Mouse (Mus musculus) small intestine, adult 2 months (tissue): ENCODE data around the gene Cdh1.

Experiments
- CTCF ChIP-seq: fragments of 200-500 bp; IDR thresholded peaks from 2 replicates; pipeline ENCODE4 v1.5.1; 2012; ENCODE audit warnings: low read depth, mild to moderate bottlenecking, control low read depth, inconsistent platforms, low read length, moderate library complexity, mixed read lengths; ENCODE audit not compliant: insufficient replicate concordance, insufficient read length; ENCODE audit errors: extremely low read depth
- POLR2A ChIP-seq: fragments of 200-500 bp; IDR thresholded peaks from 2 replicates; pipeline ENCODE4 v1.6.1; 2012; ENCODE audit warnings: low read depth, mild to moderate bottlenecking, control low read depth, inconsistent platforms, low read length, moderate library complexity

- TF ChIP-seq CTCF = no peak
- TF ChIP-seq POLR2A = no peak
Measured at GRCm38 (mm10) chr8:106610958-106611640, 7.9 kb downstream of the Cdh1 start.
